Mouse (Mus musculus) urinary bladder, postnatal 25 days (tissue): Measurements from ENCODE around the gene Ppfia2.

Source experiments
- DNase-seq: peaks from one replicate; pipeline ENCODE4 v3.0.0; 2022; ENCODE audit warnings: low spot score

The Ppfia2 gene

DNA sequence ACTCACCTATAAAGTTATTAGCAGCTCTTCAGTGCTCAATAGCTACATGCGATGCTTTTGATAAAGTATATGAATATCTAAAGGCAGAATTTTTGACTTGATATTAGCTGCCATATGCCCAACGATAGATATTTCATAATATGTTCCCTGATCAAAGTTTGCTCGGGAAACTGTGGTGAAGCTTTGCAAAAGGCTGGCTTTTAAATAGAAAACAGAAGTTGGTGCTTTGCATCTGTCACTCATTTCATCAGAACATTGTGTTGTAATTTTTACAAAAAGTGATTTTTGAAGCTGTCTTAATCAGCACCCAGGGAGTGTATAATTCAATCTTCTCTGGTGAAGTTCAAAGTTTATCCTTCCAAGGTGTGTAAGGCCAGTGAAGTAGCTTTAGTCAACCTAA is 195.1 kb downstream of the Ppfia2 start:
- DNase-seq: no peak

DNA sequence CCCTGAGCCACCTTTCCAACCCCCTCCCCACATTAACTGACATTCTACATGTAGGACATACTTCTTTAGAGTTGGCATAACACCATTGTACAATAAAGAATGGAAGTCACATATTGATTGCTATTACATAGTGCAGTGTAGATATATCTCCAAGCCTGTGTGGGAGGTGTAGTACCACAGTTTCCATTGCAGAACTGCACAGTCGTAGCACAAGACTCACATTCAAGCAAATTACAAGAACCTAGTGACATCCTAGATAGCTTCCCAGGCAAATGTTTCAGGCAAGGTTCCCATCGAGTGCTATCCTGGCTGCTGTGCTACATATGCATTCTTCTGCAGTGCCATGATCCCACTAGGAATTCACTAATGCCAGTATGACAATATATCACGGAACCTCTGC is 200.0 kb downstream of the Ppfia2 start:
- no peak for DNase-seq

DNA sequence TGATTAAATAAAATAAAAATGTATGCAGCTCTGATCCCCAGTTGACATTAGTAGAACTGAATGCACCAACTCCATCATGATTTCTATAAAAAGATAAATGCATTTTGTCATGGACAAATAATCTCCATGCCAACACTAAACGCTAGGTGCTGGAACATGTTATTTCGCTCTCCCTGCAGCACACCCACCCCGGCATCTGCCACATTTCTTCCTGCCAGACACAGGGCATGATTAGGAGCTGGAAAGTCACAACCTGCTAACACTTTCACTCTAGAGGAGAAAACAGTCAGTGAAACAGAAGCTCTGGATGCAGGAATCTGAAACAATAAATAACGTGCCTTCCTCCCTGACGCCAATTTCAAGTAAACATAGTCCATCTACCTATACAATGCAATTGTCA is 211.3 kb downstream of the Ppfia2 start:
- DNase-seq: no peak

DNA sequence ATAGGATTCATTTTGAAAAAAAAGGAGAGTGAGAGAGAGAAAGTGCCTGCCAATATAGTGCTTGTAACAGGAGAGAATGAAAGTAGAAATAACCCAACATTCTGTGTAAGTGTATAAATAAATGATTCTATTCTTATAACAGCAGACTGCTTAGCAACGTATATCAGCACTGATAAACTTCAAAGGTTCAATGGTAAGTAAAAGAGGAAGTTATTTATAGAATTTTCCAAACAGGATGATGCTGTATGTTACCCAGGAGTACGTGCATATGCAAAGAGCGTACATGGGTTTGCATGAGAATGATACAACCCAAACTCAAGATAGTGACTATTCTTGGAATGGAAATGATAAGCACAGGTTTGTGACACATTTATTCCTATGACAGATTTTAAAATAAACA is 215.4 kb downstream of the Ppfia2 start:
- DNase-seq: no peak

DNA sequence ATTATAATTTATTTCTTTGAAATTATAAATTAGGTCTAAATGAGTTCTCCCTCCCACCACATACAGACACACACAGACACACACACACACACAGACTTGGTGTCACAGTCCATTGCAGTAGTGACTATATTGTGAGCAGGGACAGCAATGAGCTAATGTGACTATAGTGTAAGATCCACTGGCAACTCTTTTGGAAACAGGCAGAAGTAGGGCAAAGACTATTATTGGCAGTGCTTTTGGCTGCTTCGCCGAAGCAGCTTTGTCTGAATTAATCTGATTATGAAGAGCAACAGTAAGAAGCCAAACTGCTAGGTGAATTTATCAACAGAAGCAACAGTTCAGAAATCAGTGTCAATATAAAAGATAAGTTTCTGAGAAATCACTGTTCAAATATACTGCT is 249.8 kb downstream of the Ppfia2 start:
- no peak for DNase-seq

DNA sequence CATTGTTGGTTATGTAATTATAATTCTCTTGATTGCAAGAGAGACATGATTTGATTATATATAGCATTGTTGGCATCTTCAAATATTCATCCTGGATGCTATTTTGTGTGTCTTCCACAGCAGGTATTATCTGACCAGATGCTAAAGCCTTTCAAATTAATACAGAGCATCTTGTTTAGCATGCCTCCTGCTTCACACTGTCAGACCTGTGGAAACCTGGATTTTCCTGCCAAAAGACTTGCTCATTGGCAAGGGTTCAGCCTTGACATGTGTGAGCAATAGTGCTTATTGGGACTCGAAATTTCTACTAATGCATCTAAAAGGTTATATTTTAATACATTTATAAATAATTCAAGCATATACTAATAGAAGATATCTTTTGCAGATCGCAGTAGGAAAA is 262.1 kb downstream of the Ppfia2 start:
- DNase-seq: no peak

DNA sequence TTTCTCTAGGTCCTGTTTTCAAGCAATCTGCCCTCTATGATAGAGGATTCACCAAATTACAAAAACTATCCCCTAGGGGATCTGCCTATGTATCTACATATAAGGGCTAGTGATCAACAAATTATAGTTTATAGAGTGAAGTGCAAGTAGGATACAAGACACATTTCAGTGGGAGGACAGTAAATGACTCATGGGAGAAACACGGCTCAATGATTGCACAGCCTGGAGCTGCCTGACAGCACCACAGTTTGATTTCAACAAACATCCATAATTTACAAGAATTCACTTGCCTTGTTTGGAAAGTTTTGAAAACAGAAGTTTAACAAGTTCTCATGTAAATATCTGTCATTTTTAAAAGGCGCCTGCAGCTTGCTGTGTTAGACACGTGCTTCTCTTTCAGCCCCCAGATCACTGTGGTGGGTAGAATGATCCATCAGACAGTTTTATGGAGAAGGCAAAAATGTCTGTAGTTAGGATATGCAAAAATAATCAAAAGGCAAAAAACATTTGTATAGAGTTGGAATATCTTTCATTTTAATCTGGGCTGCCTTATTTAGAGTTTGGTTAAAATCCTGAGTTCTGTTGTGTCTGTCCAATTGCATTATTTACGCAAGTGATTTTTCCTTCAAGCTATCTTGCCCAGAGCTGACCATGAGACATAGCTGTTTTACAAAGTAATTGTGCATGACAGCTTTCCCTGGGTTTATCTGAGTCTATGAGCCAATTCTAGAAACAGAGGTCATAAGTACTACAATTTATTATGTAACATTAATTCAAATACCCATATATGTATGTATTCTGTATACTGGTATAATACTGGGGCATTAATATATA is 266.3 kb downstream of the Ppfia2 start:
- no peak for DNase-seq

DNA sequence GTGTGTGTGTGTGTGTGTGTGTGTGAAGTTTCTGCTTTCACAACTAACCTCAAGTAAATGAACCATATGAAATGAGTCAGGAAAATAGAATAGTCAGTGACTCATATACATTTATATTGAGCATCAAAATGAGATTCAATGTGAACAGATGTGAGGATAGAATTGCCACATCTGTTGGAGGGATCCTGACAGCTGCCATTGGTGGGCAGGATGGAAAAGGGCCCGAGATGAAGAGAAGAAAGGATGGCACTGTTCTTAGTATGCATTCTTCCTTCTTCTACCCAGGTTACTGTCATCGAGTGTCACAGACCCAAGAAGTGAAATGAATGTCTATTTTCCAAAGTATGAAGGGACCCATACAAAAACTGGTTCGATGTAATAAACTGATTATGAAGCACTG is 268.1 kb downstream of the Ppfia2 start:
- no peak for DNase-seq

DNA sequence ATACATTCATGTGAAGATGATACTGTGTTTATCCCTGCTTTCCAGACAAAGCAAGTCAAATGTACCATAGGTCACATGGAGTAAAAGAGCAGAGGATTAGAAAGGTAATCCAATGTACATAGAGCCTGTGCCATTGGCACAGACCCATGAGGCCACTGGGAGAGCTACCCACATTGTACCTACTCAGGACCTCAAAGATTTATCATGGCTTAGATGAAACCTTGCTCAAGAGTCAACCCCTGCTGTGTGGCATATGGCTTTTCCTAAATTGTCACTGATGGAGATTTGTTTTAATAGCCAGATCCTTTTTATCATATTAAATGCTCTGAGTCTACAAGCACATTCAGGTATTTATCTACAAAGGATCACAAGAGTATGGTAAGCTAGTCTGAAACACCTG is 274.8 kb downstream of the Ppfia2 start:
- DNase-seq: no peak

DNA sequence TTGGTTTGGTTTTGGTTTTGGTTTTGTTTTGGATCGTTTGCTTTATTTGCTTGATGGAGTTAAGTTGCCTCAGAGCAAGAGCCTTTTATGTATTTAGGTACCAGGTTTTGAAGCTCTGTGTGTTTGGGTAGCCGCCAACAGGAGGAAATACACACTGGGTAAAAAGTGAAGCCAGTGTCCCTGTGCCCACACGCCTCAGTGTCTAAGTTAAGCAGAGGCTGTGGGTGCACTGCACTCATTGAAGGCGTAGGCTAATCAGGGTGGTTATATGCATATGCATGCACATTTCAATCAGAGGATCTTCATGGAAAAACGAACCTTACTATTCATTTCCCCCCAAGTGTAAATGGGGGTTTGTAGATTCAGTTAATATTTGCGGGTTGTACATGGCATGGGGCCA is 290.9 kb downstream of the Ppfia2 start:
- no peak for DNase-seq

DNA sequence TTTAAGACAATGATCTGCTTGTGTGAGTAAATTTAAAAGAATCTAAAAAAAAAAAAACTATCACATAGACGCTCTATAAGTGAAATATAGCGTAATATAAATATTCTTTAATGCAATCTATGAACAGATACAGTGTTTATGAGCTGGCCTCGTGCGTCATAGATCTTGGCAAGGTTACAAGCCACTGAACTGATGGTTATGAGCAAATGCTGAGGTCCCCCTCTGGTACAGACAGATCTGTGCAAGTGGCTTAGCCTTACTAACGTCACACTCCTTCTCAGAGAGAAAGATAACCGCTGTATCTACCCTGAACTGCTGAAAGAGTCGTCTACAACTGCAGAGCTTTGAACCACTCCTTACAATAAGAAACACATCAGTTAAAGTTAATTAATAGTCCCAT is 293.6 kb downstream of the Ppfia2 start:
- DNase-seq: no peak

DNA sequence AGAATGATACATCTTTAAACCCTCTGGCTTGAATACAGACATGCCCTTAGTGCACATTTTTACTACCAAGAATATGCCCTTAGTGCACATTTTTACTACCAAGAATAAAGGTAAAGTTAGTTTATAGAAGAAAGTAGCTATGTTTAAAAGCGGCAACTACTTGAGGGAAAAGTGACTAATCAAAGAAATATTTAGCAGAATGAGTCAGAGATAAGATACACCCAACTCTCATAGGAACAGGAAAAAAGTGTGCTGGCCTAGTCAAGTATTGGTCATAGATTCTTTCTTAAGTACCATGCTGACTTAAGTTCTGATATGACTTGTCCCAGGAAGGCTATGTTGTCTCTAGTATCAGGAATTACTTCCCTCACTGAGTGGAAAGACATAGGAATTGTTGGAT is 305.4 kb downstream of the Ppfia2 start:
- no peak for DNase-seq

DNA sequence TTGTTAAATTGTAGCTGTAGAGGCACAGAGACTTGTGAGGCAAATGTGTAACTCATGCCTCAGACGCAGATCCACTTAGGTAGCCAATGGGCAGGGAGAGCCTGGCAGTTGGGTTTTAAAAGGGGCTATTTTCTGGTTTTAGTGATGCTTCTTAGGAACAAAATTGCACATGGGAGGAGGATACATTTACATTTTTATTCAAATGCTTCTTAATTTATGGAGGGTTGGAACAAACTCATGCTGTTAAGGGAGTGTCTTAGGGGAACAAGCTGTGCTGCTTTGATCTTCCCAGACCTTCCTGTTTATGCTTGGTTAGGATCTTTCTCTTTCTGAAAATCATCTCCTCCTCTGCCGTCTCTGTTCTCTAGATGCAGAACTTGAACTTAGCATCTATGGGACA is 345.3 kb downstream of the Ppfia2 start:
- DNase-seq: no peak

DNA sequence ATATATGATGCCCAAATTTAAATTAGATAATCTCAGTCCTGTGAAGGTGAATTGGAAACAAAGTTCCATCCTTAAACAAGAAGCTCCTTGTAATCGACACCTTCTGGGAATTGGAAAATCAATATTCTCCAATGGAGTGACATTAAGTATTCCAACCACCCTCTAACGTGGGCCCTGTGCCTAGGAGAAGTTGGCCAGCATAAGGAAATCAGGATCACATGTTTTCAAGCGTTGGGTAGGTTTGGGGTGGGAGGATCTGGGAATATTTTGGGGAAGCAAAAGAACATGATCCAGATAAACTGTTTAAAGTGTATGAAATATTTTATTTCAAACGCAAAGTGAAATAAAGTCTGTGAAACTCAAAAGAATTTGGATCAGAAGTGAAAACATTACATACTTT is 348.2 kb downstream of the Ppfia2 start:
- DNase-seq: no peak

DNA sequence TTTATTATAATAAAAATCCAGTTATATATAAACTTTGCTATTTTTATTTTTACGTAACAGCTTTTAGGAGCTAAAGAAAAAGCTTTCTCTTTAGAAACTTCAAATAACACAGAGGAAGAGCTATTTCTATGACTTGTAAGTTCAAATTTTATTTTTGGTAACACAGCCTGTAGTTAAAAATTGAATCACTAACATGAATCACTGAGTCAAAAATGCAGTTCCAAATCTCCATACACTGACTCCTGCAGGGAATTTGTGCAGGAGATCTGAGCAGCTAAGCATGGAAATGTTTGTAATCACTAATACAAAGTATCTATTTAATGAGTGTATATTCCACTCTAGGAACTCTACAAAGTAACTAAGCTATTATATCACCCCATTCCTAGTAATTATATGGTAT is 354.1 kb downstream of the Ppfia2 start:
- no peak for DNase-seq

DNA sequence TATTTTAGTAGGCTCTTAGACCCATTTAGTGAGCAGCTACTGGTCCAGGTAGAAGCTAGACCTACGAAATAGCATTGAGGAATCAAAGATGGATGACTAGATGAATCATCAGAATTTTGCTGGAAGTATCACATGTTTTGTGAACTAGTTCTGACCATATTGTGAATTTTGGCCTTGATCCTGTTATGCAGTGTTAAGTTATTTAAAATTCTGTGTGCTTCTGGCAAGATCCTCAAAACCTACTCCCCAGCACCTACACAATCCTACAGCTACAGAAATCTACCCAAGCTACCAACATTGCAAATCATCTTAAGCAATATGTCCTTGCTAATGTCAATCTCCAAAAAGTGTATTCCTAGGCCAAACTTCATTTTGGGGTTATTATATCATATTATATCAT is 368.3 kb downstream of the Ppfia2 start:
- no peak for DNase-seq

DNA sequence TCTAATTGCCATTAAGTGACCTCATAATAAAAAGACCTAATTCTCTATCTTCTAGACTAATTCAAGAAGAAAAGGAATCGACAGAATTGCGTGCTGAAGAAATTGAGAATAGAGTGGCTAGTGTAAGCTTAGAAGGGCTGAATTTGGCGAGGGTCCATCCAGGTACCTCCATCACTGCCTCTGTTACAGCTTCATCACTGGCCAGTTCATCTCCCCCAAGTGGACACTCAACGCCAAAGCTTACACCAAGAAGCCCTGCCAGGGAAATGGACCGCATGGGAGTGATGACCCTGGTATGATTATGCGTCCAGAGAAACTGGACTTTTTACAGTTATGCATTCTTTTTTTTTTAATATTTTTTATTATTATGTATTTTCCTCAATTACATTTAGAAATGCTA is 388.0 kb downstream of the Ppfia2 start:
- no peak for DNase-seq

DNA sequence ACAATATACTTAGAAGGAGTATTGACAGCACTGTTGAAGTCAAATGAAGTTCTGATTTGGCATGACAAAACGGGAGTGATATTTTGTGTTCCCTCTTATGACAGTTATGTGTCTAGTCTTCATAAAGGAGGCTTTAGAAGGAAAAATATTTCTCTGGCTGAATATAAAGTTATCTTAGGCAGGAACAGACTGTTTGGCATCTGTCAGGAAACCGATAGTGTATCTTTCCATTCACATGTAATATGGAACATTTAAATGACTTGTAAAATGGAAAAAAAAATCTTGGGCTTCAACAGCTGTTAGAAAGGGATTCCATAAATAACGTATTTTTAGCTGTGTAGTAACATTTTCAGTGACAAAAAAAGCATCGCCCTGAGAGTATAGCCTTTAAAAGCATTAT is 400.1 kb downstream of the Ppfia2 start:
- no peak for DNase-seq

DNA sequence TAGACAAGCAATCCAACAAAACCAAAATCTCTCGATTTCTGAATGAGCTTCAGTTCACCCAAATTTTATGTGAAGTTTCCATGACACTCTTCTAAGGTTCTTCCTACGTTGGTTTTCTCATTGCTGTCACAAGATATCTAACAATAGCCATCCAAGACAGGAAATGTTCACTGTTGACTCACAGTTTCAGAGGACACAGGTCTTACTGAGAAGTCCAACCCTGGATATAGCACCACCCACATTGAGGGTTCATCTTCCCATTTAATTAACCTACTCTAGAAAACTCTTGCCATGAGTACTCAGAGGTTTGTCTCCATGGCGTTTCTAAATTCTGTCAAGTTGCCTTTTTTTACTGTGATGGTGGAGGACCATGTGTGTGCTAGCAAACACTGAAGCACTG is 401.7 kb downstream of the Ppfia2 start:
- no peak for DNase-seq

DNA sequence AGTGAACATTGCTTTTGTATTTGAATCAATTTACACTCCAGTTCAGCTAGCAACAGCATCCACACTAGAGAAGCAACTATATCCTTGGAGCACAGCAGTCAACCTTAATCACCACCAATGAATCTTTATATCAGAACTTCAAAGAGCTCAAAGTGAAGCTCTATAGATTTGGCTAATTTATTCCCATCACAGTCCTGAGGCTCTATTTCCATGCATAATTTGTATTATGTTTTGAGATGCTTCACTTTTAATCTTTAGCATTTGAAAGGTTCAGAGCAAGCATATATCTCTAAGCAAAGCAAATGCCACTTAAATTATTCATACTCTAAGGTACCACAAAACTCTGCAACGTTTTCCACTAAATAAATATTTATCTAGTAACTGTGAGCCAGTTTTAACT is 402.6 kb downstream of the Ppfia2 start:
- no peak for DNase-seq

DNA sequence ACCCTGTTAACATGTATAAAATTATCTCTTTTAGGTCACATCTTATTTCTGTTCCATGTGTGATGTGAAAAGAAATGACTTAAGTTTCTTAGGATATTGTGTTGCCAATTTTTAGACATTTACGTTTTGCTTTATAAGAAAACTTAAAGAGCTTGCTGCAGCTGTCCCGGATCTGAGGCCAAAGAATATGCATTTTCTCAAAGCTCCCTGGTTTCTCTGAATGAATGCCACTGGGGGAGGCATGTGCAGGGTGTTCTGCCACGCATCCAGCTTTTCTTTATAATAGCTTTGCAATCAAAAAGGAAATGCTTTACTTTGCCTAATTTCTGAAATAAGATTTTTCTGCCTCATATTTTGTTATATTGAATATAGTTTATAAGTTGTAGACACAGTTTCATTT is 411.2 kb downstream of the Ppfia2 start:
- no peak for DNase-seq

DNA sequence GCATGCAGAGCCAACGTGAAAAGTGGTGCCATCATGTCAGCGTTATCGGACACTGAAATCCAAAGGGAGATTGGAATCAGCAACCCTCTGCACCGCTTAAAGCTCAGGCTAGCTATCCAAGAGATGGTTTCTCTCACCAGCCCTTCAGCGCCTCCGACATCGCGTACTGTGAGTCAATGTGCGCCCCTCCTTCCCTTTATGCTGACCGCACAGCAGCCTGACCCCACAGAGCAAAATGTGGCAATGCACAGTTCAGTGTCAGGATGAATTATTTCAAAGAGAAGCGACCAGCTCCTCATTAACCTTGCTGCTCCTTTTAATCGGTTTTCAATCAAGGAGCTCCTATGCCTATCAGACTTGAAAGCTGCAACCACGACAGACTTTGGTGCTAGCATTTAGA is 426.2 kb downstream of the Ppfia2 start:
- DNase-seq: no peak

DNA sequence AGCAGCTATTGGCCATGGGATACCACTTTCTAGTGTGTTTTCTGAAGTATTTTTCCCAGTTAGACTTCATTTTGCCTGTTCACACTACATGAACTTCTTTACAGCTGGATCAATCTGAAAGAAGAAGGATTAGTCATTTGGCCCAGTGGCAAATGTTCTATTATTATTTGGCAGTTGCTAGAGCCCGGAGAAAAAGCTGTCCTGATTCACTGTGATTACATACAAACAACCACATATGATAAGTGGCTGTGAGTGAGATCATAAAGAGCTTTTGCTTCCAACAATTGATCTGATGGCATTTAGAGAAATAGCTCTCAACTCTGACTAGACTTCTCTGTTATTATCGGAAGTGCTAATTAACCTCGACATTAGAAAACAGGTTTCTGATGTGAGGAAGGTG is 440.0 kb downstream of the Ppfia2 start:
- no peak for DNase-seq

DNA sequence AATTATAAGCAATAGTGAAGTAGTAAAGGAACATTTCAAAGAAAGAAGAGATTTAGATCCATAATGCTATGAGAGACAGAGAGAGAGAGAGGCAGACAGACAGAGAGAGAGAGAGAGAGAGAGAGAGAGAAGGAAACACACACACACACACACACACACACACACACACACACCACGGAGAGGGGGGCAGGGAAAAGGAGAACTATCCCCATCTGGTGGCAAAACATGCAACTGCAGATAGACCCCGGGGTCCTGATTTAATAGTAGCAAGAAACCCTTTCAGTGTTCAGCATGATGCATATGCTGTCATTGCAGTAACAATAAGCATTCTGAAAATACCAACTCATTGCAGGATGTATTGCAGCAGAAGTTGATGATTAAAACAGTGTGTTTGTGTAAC is 442.9 kb downstream of the Ppfia2 start:
- DNase-seq: no peak

DNA sequence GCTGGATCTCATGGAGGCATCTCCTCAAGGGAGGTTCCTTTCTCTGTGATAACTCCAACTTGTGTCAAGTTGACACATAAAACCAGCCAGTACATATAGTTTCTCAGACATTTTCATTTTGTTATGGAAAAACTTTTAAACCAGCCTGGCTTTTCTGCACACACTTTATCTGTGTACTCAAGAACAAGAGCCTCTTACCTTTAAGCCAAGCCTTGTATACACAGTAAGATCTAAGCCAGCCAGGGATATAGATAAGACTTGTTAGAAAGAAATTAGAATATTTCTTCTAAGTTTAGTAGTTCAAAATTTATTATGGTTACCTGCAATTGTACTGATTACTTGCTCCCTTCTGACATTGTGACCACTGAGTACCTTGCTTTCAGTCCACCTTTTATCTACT is 444.1 kb downstream of the Ppfia2 start:
- no peak for DNase-seq
